Mouse (Mus musculus) forebrain, embryonic 14.5 days (tissue): ENCODE measurements around the gene Krtap17-1. TPM values are rescaled to one million over a fixed set of nuclear protein-coding genes. Genes with fewer than 3 reads are reported as not detected.

Source experiments
- ATAC-seq: fragments of 200-750 bp; cut with Nextera tagmentation; 2 replicates; pipeline ENCODE4 v1.8.0; 2017; ENCODE audit warnings: mild to moderate bottlenecking, moderate library complexity
- DNase-seq: peaks from one replicate; pipeline ENCODE4 v3.0.0-alpha.2; 2015; ENCODE audit warnings: low spot score
- H3K27ac ChIP-seq: fragments of 300-500 bp; sonication (generic); 2 replicates; pipeline ENCODE4 v1.5.1; 2014; ENCODE audit warnings: low read depth, mild to moderate bottlenecking, control low read depth, low read length, moderate library complexity
- H3K27me3 ChIP-seq: fragments of 300-500 bp; sonication (generic); replicated peaks from 2 replicates; pipeline ENCODE4 v1.6.1; 2014; ENCODE audit warnings: low read length, control low read depth, mixed read lengths; ENCODE audit not compliant: control insufficient read depth, insufficient read depth
- H3K36me3 ChIP-seq: fragments of 300-500 bp; sonication (generic); 2 replicates; pipeline ENCODE4 v1.6.1; 2014; ENCODE audit warnings: low read length, control low read depth; ENCODE audit not compliant: control insufficient read depth, insufficient read depth
- H3K4me1 ChIP-seq: fragments of 300-500 bp; sonication (generic); 2 replicates; pipeline ENCODE4 v1.6.1; 2014; ENCODE audit warnings: antibody characterized with exemption, low read length, control low read depth; ENCODE audit not compliant: control insufficient read depth, insufficient read depth
- H3K4me2 ChIP-seq: fragments of 300-500 bp; sonication (generic); 2 replicates; pipeline ENCODE4 v1.6.1; 2014; ENCODE audit warnings: mild to moderate bottlenecking, control low read depth, low read length
- H3K4me3 ChIP-seq: fragments of 300-500 bp; sonication (generic); 2 replicates; pipeline ENCODE4 v1.5.1; 2014; ENCODE audit warnings: low read depth, low read length, control low read depth
- H3K9ac ChIP-seq: fragments of 300-500 bp; sonication (generic); 2 replicates; pipeline ENCODE4 v1.6.1; 2014; ENCODE audit warnings: mild to moderate bottlenecking, low read length, control low read depth, moderate library complexity
- H3K9me3 ChIP-seq: fragments of 300-500 bp; sonication (generic); replicated peaks from 2 replicates; pipeline ENCODE4 v1.6.1; 2016; ENCODE audit warnings: low read length, control low read depth, mixed read lengths; ENCODE audit not compliant: control insufficient read depth
- WGBS: fragments of 180-500 bp; shearing (Covaris S2); extraction: QIAGEN DNeasy Blood & Tissue Kit; methylation state at CpG from one replicate; pipeline ENCODE4 v1.1.7; 2014; 5-methylcytosine and 5-hydroxymethylcytosine counted together
- polyA plus RNA-seq: library from polyadenylated mRNA; unstranded; fragments of >200 nt; fragmentation: Nextera tagmentation; extraction: Ambion mirVana; gene quantifications from 2 replicates; pipeline ENCODE4 v1.2.1, GENCODE M21; 2014

Gene Krtap17-1
- polyA plus RNA-seq: 0.30 TPM in 1 of 2 replicates, not detected in the other

GRCm38 (mm10) chr11:99993620-99994383 is at the start of gene Krtap17-1:
Gene Krtap17-1, minus strand, starts transcription at chr11:99993994.
- Histone ChIP-seq H3K27ac (no peak within 1 kb of the TSS), H3K36me3 (no peaks in the 10 kb centered on the region), H3K9me3 (no peaks in the 10 kb centered on the region), H3K9ac (peak within 1 kb of the TSS; percentile 40), H3K4me1 (no peaks in the 10 kb centered on the region), H3K4me3 (no peak within 1 kb of the TSS), H3K4me2 (peak within 1 kb of the TSS; percentile 25), H3K27me3 (no peaks in the 10 kb centered on the region)
- ATAC-seq (no peak), DNase-seq (no peak)
- WGBS: 28% methylated on average over 26 of the region's 26 CpGs

DNA sequence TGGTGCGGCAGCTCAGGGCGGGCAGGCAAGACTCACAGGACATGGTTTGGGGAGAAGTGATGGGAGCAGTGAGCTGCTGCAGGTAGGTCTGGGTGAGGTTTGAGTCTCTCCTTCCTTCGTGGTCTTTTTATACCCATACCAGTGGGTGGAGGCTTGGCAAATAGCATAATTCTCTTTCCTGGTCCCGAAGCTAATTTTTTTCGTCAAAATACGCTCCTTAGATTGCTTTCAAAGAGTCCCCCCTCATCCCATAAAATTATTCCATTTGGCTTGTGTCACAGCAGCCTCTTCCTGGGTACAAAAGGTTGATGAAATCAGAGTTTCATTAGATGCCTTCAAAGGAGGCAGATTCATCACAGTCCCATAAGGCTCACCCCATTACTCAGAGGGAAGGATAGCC is 47.7 kb upstream of the Krtap17-1 start, which contains the start of gene Krt34:
Gene Krt34, minus strand, starts transcription at position 101 of the 400 bp plus-strand sequence.
- ATAC-seq (no peak), DNase-seq (no peak)
- Histone ChIP-seq H3K4me3 (no peak within 1 kb of the TSS), H3K9ac (no peak within 1 kb of the TSS), H3K4me2 (no peak within 1 kb of the TSS), H3K4me1 (no peaks in the 10 kb centered on the region), H3K27me3 (no peaks in the 10 kb centered on the region), H3K36me3 (no peaks in the 10 kb centered on the region), H3K27ac (no peak within 1 kb of the TSS), H3K9me3 (no peaks in the 10 kb centered on the region)
- WGBS: 90% methylated on average over 6 of the region's 6 CpGs

- Histone ChIP-seq H3K4me3 (no peak within 1 kb of the TSS), H3K4me2 (no peak within 1 kb of the TSS), H3K9me3 (no peaks in the 10 kb centered on the region), H3K9ac (no peak within 1 kb of the TSS), H3K4me1 (no peaks in the 10 kb centered on the region), H3K36me3 (no peaks in the 10 kb centered on the region), H3K27ac (no peak within 1 kb of the TSS), H3K27me3 (no peaks in the 10 kb centered on the region)
- DNase-seq (no peak), ATAC-seq (no peak)
- 92% methylated on average over 6 of the region's 6 CpGs for whole genome bisulfite sequencing
These were observed 36.0 kb upstream of the Krtap17-1 start, which contains the start of gene Krt33b for GRCm38 (mm10) chr11:100029768-100030167. Gene Krt33b, minus strand, starts transcription at chr11:100029868.

DNA sequence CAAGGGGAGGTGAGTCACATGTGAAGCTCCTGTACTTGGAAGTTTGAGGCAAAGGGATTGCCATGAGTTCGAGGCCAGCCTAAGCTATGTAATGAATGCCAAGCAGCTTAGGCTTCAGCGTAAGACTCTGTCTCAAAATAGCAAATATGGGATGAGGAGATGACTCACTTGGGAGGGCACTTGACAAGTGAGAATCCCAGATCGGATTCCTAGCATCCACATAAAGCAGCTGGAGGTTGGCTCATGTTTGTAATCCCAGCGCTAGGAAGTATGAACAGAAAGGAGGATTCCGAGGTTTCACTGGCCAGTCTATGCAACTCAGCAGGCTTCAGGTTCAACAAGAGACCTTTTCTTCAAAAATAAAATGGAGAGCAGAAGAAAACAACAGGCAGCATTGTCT is 27.6 kb upstream of the Krtap17-1 start:
- 78% methylated on average over 5 of the region's 5 CpGs for WGBS

DNA sequence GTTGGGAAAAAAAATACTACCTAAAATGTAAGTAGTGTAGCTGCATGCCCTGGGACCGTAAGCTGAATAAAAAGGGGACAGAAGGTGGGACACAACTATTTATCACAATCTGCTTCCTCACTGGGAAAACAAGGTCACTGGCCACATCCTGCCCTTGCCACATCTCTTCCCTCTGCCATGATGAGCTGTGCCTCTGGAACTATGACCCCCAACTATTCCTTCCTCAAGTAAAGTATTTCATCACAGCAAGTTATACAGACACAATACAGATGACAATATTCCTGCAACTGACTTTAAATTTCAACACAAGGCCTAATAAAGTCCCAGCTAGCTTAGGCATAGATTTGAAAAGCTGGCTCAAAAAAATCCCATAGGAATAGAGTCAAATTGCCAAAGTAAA is 25.7 kb upstream of the Krtap17-1 start:
- no peak for DNase-seq
- Histone ChIP-seq H3K9me3 (no peaks in the 10 kb centered on the region), H3K4me1 (no peaks in the 10 kb centered on the region), H3K9ac (no peak overlapping the region), H3K27ac (no peak overlapping the region), H3K4me2 (no peak overlapping the region), H3K36me3 (no peaks in the 10 kb centered on the region), H3K27me3 (no peaks in the 10 kb centered on the region), H3K4me3 (no peak overlapping the region)
- ATAC-seq: no peak
- 91% methylated on average over 1 of the region's 1 CpGs for WGBS

More for the DNA sequence above, 27.6 kb upstream of the Krtap17-1 start:
- H3K36me3 ChIP-seq: no peaks in the 10 kb centered on the region
- DNase-seq (no peak), ATAC-seq (no peak)
- H3K4me2 ChIP-seq: no peak overlapping the region
- H3K4me3 ChIP-seq: no peak overlapping the region
- no peaks in the 10 kb centered on the region for H3K27me3 ChIP-seq
- no peaks in the 10 kb centered on the region for H3K4me1 ChIP-seq
- no peak overlapping the region for H3K27ac ChIP-seq
- H3K9me3 ChIP-seq: no peaks in the 10 kb centered on the region
- H3K9ac ChIP-seq: no peak overlapping the region

DNA sequence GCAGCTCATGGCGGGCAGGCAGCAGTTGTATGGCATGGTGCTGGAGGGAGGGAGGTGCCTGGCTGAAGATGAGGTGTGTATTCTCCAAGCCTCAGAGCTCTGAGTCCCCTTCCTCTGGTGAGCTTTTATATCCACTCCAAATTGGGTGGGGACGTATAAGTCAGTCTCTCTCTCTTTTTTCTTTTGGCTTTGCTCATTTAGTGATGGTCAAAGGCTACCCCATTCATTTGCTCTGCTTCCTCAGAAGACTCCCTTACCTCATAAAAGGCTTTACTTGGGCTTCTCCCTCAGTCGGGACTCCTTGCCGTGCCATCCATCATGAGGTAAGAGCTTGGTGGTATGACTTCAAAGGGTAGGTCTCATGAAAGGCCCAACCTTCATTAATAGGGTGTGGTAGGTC is 22.3 kb upstream of the Krtap17-1 start, which contains the start of gene Krt33a:
Gene Krt33a, minus strand, starts transcription at position 101 of the 400 bp plus-strand sequence.
- H3K9ac ChIP-seq: no peak within 1 kb of the TSS
- H3K27ac ChIP-seq: no peak within 1 kb of the TSS
- no peak within 1 kb of the TSS for H3K4me2 ChIP-seq
- WGBS: 85% methylated on average over 4 of the region's 4 CpGs
- DNase-seq (no peak), ATAC-seq (no peak)
- no peaks in the 10 kb centered on the region for H3K36me3 ChIP-seq
- H3K4me3 ChIP-seq: no peak within 1 kb of the TSS
- H3K27me3 ChIP-seq: no peaks in the 10 kb centered on the region
- no peaks in the 10 kb centered on the region for H3K9me3 ChIP-seq
- H3K4me1 ChIP-seq: no peaks in the 10 kb centered on the region

DNA sequence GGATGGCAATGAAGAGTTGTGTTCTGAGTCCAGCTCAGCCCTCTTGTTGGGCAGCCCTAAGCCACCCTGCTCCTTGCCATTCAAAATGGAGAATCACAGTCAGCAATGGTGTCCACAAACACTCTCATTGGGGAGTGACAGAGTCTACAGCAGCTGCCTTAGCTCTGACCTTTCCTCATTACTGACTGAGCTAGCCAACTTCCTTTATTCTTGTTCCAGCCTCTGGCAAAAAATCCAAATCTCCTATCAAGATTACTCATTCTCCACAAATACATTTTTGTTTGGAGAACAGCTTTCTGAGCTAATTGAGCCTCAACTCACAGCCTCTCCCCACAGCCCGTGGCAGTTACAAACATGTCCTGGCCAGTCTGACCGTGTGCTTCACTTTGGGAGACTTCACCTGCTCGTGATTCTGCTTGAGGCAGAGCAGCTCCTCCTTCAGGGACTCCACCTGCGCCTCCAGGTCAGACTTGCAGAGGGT is 19.9 kb upstream of the Krtap17-1 start:
- DNase-seq (no peak), ATAC-seq (no peak)
- Histone ChIP-seq H3K9ac (no peak overlapping the region), H3K36me3 (no peaks in the 10 kb centered on the region), H3K27ac (no peak overlapping the region), H3K27me3 (no peaks in the 10 kb centered on the region), H3K4me1 (no peaks in the 10 kb centered on the region), H3K4me2 (no peak overlapping the region), H3K4me3 (no peak overlapping the region), H3K9me3 (no peaks in the 10 kb centered on the region)
- WGBS: 78% methylated on average over 4 of the region's 4 CpGs

- no peak for DNase-seq
- Histone ChIP-seq H3K36me3 (no peaks in the 10 kb centered on the region), H3K4me1 (no peaks in the 10 kb centered on the region), H3K27ac (no peak overlapping the region), H3K4me2 (no peak overlapping the region), H3K9ac (no peak overlapping the region), H3K27me3 (no peaks in the 10 kb centered on the region), H3K4me3 (no peak overlapping the region), H3K9me3 (no peaks in the 10 kb centered on the region)
- 93% methylated on average over 5 of the region's 5 CpGs for WGBS
- ATAC-seq: no peak
These were observed 16.9 kb upstream of the Krtap17-1 start for GRCm38 (mm10) chr11:100010682-100011081.

- Histone ChIP-seq H3K9me3 (no peaks in the 10 kb centered on the region), H3K4me1 (no peaks in the 10 kb centered on the region), H3K27me3 (no peaks in the 10 kb centered on the region), H3K36me3 (no peaks in the 10 kb centered on the region), H3K4me3 (no peak overlapping the region), H3K4me2 (no peak overlapping the region), H3K9ac (no peak overlapping the region), H3K27ac (no peak overlapping the region)
- ATAC-seq (no peak), DNase-seq (no peak)
- 84% methylated on average over 5 of the region's 5 CpGs for WGBS
These were observed 14.5 kb upstream of the Krtap17-1 start for GRCm38 (mm10) chr11:100008336-100008735.
